Comparison of ENCODE assay signal across 18 mouse cellular contexts in the genomic region with DNA sequence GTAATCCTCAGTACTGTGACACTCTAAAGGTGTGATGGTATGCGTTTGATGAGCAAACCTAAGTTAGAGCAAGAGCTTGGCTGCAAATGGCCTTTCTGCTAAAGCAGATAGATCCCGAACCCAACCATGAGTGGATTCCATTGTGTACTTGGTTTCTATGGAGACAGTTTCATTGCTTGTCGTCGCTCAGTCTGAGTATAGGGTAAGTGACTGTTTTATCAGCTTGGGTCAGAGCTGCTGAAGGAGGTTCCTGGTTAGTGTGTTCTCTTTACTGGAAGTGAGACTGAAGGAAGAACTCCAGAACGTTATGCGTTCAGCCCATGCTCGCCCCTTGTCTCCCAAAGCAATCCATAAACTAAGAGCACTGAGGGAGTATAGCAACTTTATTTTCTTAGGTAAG. TPM values are rescaled to one million over a fixed set of nuclear protein-coding genes. Genes with fewer than 3 reads are reported as not detected.
DNase-seq lines count a peak whose midpoint lies in the region; ATAC-seq and TF ChIP-seq lines count a peak whose summit lies in the region.
"Had no signal": no experiment of that assay in that cellular context is flagged by ENCODE, and none has a peak within 500 bp of the region (broad histone marks: within the 10 kb centered on the region; RNA-seq: fewer than 3 reads in every experiment).

No protein-coding gene starts in this region.

- H3K36me3 ChIP-seq in heart, embryonic 10.5 days, result no peaks in the 10 kb centered on the region
- H3K36me3 ChIP-seq in heart, postnatal 0 days (replicated peaks; ENCODE audit: control insufficient read depth, insufficient read depth, low read length), result no peaks in the 10 kb centered on the region
- no peaks in the 10 kb centered on the region for H3K36me3 ChIP-seq in midbrain, postnatal 0 days (ENCODE audit: insufficient read depth, low read length)
- no peaks in the 10 kb centered on the region for H3K36me3 ChIP-seq in midbrain, embryonic 10.5 days
- H3K36me3 ChIP-seq: hindbrain, embryonic 12.5 days; neural tube, embryonic 13.5 days had no signal

- H3K9me3 ChIP-seq in heart, embryonic 10.5 days, result no peaks in the 10 kb centered on the region
- H3K9me3 ChIP-seq in heart, postnatal 0 days (replicated peaks; ENCODE audit: control insufficient read depth, low read length), result no peaks in the 10 kb centered on the region
- H3K9me3 ChIP-seq in midbrain, postnatal 0 days (ENCODE audit: low read length), result no peaks in the 10 kb centered on the region
- H3K9me3 ChIP-seq in midbrain, embryonic 10.5 days (replicated peaks), result no peaks in the 10 kb centered on the region
- H3K9me3 ChIP-seq: hindbrain, embryonic 12.5 days; neural tube, embryonic 13.5 days had no signal

- no peaks in the 10 kb centered on the region for H3K27me3 ChIP-seq in heart, embryonic 10.5 days (ENCODE audit: insufficient read depth, poor library complexity, severe bottlenecking)
- no peaks in the 10 kb centered on the region for H3K27me3 ChIP-seq in heart, postnatal 0 days (ENCODE audit: control insufficient read depth, insufficient read depth, low read length)
- no peaks in the 10 kb centered on the region for H3K27me3 ChIP-seq in midbrain, postnatal 0 days (ENCODE audit: insufficient read depth, low read length)
- no peaks in the 10 kb centered on the region for H3K27me3 ChIP-seq in midbrain, embryonic 10.5 days (ENCODE audit: low read depth, poor library complexity, severe bottlenecking)
- H3K27me3 ChIP-seq: hindbrain, embryonic 12.5 days; neural tube, embryonic 13.5 days had no signal

- peaks cover 47% of the 10 kb centered on the region for H3K4me1 ChIP-seq in heart, embryonic 10.5 days
- H3K4me1 ChIP-seq in heart, postnatal 0 days (ENCODE audit: control insufficient read depth, insufficient read depth), result peaks cover 37% of the 10 kb centered on the region
- peaks cover 5% of the 10 kb centered on the region; the same call in 1 of the 2 replicates for H3K4me1 ChIP-seq in midbrain, postnatal 0 days (ENCODE audit: insufficient read depth, low read length)
- peaks cover 30% of the 10 kb centered on the region for H3K4me1 ChIP-seq in midbrain, embryonic 10.5 days

- no peak for TF ChIP-seq CTCF in heart, postnatal 0 days (IDR thresholded peaks at IDR 0.05; ENCODE audit: low read depth)
- no peak for TF ChIP-seq CTCF in midbrain, postnatal 0 days (IDR thresholded peaks at IDR 0.05)

- no peak overlapping the region; the same call in 1 of the 2 replicates for H3K4me2 ChIP-seq in heart, postnatal 0 days (ENCODE audit: low read depth, low read length)
- H3K4me2 ChIP-seq in midbrain, postnatal 0 days (ENCODE audit: low read depth, low read length, poor library complexity, severe bottlenecking), result no peak overlapping the region; the same call in 1 of the 2 replicates
- H3K4me2 ChIP-seq: hindbrain, embryonic 12.5 days; neural tube, embryonic 13.5 days had no signal

- no peak for DNase-seq in heart, embryonic 10.5 days (ENCODE audit: low spot score)
- no peak for DNase-seq in heart, adult 18-20 months
- peak; percentile 47 for DNase-seq in heart, postnatal 0 days (ENCODE audit: low spot score)
- no peak for DNase-seq in heart, postnatal 14 days
- peak; percentile 21 for DNase-seq in midbrain, postnatal 0 days (ENCODE audit: low spot score)
- DNase-seq in midbrain, embryonic 10.5 days (ENCODE audit: low spot score), result no peak
- no peak for DNase-seq in kidney, adult 9 months
- DNase-seq: adrenal gland, postnatal 10 days; cerebellum, adult 9-11 months; embryo, embryonic 11 days; gastrocnemius, postnatal 25 days; kidney, adult 18-20 months; kidney, postnatal 10 days; lung, postnatal 14 days; thymus, postnatal 25 days had no signal

- intact Hi-C loops in heart, postnatal 14 days (cut with DNase I), result no loop called here

- no peak for TF ChIP-seq EP300 in heart, postnatal 0 days (IDR thresholded peaks at IDR 0.05; ENCODE audit: low read depth)

- no peak overlapping the region for H3K4me3 ChIP-seq in heart, embryonic 10.5 days
- no peak overlapping the region for H3K4me3 ChIP-seq in heart, postnatal 0 days (ENCODE audit: low read depth, low read length)
- H3K4me3 ChIP-seq in midbrain, postnatal 0 days (ENCODE audit: low read depth, low read length), result no peak overlapping the region
- H3K4me3 ChIP-seq in midbrain, embryonic 10.5 days, result no peak overlapping the region
- H3K4me3 ChIP-seq: hindbrain, embryonic 12.5 days; neural tube, embryonic 13.5 days had no signal

- no peak overlapping the region for H3K9ac ChIP-seq in heart, postnatal 0 days (replicated peaks; ENCODE audit: low read depth, low read length)
- H3K9ac ChIP-seq in midbrain, postnatal 0 days (replicated peaks; ENCODE audit: low read length, poor library complexity, severe bottlenecking), result no peak overlapping the region
- H3K9ac ChIP-seq: hindbrain, embryonic 12.5 days; liver, embryonic 14.5 days; neural tube, embryonic 13.5 days had no signal

- H3K27ac ChIP-seq in heart, embryonic 10.5 days, result peak overlapping the region; percentile 12
- no peak overlapping the region for H3K27ac ChIP-seq in heart, postnatal 0 days (ENCODE audit: low read depth)
- H3K27ac ChIP-seq in midbrain, postnatal 0 days (ENCODE audit: low read depth, low read length), result no peak overlapping the region
- no peak overlapping the region for H3K27ac ChIP-seq in midbrain, embryonic 10.5 days (replicated peaks)
- H3K27ac ChIP-seq: hindbrain, embryonic 12.5 days; liver, embryonic 14.5 days; neural tube, embryonic 13.5 days had no signal

- 23% methylated on average over 7 of the region's 7 CpGs for WGBS in heart, embryonic 10.5 days
- 15% methylated on average over 7 of the region's 7 CpGs for WGBS in heart, postnatal 0 days
- 43% methylated on average over 7 of the region's 7 CpGs for WGBS in midbrain, postnatal 0 days
- 57% methylated on average over 7 of the region's 7 CpGs for WGBS in midbrain, embryonic 10.5 days

- ATAC-seq in heart, postnatal 0 days (ENCODE audit: insufficient read depth, low read depth), result no peak
- ATAC-seq in midbrain, postnatal 0 days (ENCODE audit: low FRiP score), result no peak

RNA-seq across cellular contexts. Expression of a gene that starts 54.4 kb away (rescaled TPM):
- polyA plus RNA-seq in heart, embryonic 10.5 days (2016; fragmentation: Nextera tagmentation; extraction: Ambion mirVana), result 3.4 and 4.1 TPM in 2 replicates
- total RNA-seq in heart, adult 18-20 months (2021), result 10 to 100 TPM; 18.4 to 18.8 TPM
- total RNA-seq in heart, postnatal 0 days (2014; rRNA removed; ENCODE audit: low replicate concordance), result 11.6 and 11.9 TPM in 2 replicates
- 3.7 and 3.8 TPM in 2 replicates for polyA plus RNA-seq in heart, postnatal 0 days (2015; fragmentation: Nextera tagmentation; extraction: Ambion mirVana)
- 10 to 100 TPM; 28.1 to 28.8 TPM for total RNA-seq in heart, postnatal 14 days (2021)
- total RNA-seq in midbrain, postnatal 0 days (2014; rRNA removed), result 37.5 and 40.9 TPM in 2 replicates
- 10.6 and 10.8 TPM in 2 replicates for polyA plus RNA-seq in midbrain, postnatal 0 days (2015; fragmentation: Nextera tagmentation; extraction: Ambion mirVana)
- polyA plus RNA-seq in midbrain, embryonic 10.5 days (2016; fragmentation: Nextera tagmentation; extraction: Ambion mirVana), result 1.2 and 2.0 TPM in 2 replicates

Comparison
In these comparisons a context has a peak if more than half of its experiments do, and no peak if none do; other contexts are left out.
1. DNase-seq: peak in heart, postnatal 0 days (single experiment) and midbrain, postnatal 0 days (single experiment); none in heart, embryonic 10.5 days (single experiment), heart, adult 18-20 months (0 of 2), heart, postnatal 14 days (0 of 2), midbrain, embryonic 10.5 days (single experiment) and kidney, adult 9 months (single experiment).